Mouse (Mus musculus): ENCODE measurements around the gene Arhgef3. TPM values are rescaled to one million over a fixed set of nuclear protein-coding genes. Genes with fewer than 3 reads are reported as not detected.

The Arhgef3 gene
- polyA plus RNA-seq (2014; fragmentation: Illumina TruSeq; extraction: RNeasy Lipid Tissue Mini Kit (QIAGEN cat#74804); ENCODE audit: low read depth, low replicate concordance) = 41.1 TPM

GRCm38 (mm10) chr14:27114362-27115274, at the start of gene Arhgef3:
Arhgef3 (plus strand) TSS chr14:27114899.

GRCm38 (mm10) chr14:27428573-27428972, 313.9 kb downstream of the Arhgef3 start, which contains the start of gene Fam208a:
Fam208a (plus strand) TSS chr14:27428834.

Other genes starting within 250 kb of the Arhgef3 start
- not detected for gene Asb14, start 220.3 kb upstream of the Arhgef3 start, polyA plus RNA-seq (2014; fragmentation: Illumina TruSeq; extraction: RNeasy Lipid Tissue Mini Kit (QIAGEN cat#74804); ENCODE audit: low read depth, low replicate concordance)
- gene Appl1, start 143.7 kb upstream of the Arhgef3 start, polyA plus RNA-seq (2014; fragmentation: Illumina TruSeq; extraction: RNeasy Lipid Tissue Mini Kit (QIAGEN cat#74804); ENCODE audit: low read depth, low replicate concordance) = 84.9 TPM
- not detected for gene Hesx1, start 120.5 kb upstream of the Arhgef3 start, polyA plus RNA-seq (2014; fragmentation: Illumina TruSeq; extraction: RNeasy Lipid Tissue Mini Kit (QIAGEN cat#74804); ENCODE audit: low read depth, low replicate concordance)
- gene Il17rd, start 76.0 kb upstream of the Arhgef3 start, polyA plus RNA-seq (2014; fragmentation: Illumina TruSeq; extraction: RNeasy Lipid Tissue Mini Kit (QIAGEN cat#74804); ENCODE audit: low read depth, low replicate concordance) = 3.3 TPM